Mouse (Mus musculus) intestine, embryonic 16.5 days (tissue): ENCODE results near the gene C1s1. TPM values are rescaled to one million over a fixed set of nuclear protein-coding genes. Genes with fewer than 3 reads are reported as not detected.

Experiments
- ATAC-seq: fragments of 200-750 bp; cut with Nextera tagmentation; 2 replicates; pipeline ENCODE4 v1.8.0; 2017; ENCODE audit warnings: moderate TSS enrichment, moderate library complexity
- H3K27ac ChIP-seq: fragments of 300-500 bp; sonication (generic); 2 replicates; pipeline ENCODE4 v1.5.1; 2014; ENCODE audit warnings: mild to moderate bottlenecking, low read length
- H3K27me3 ChIP-seq: fragments of 300-500 bp; sonication (generic); replicated peaks from 2 replicates; pipeline ENCODE4 v1.6.1; 2014; ENCODE audit warnings: low read length, control low read depth, mixed read lengths; ENCODE audit not compliant: control insufficient read depth, insufficient read depth
- H3K36me3 ChIP-seq: fragments of 300-500 bp; sonication (generic); 2 replicates; pipeline ENCODE4 v1.6.1; 2014; ENCODE audit warnings: low read length, control low read depth; ENCODE audit not compliant: control insufficient read depth, insufficient read depth
- H3K4me1 ChIP-seq: fragments of 300-500 bp; sonication (generic); 2 replicates; pipeline ENCODE4 v1.6.1; 2014; ENCODE audit warnings: low read length, control low read depth, mixed read lengths; ENCODE audit not compliant: control insufficient read depth, insufficient read depth
- H3K4me2 ChIP-seq: fragments of 300-500 bp; sonication (generic); 2 replicates; pipeline ENCODE4 v1.6.1; 2014; ENCODE audit warnings: low read depth, low read length, control low read depth
- H3K4me3 ChIP-seq: fragments of 300-500 bp; sonication (generic); 2 replicates; pipeline ENCODE4 v1.5.1; 2014; ENCODE audit warnings: mild to moderate bottlenecking, low read length
- H3K9ac ChIP-seq: fragments of 300-500 bp; sonication (generic); 2 replicates; pipeline ENCODE4 v1.6.1; 2014; ENCODE audit warnings: low read depth, low read length
- H3K9me3 ChIP-seq: fragments of 300-500 bp; sonication (generic); 2 replicates; pipeline ENCODE4 v1.6.1; 2016; ENCODE audit warnings: low read length, control low read depth; ENCODE audit not compliant: control insufficient read depth
- WGBS: fragments of 180-500 bp; shearing (Covaris S2); extraction: QIAGEN DNeasy Blood & Tissue Kit; methylation state at CpG from one replicate; pipeline ENCODE4 v1.1.7; 2014; 5-methylcytosine and 5-hydroxymethylcytosine counted together
- polyA plus RNA-seq: library from polyadenylated mRNA; unstranded; fragments of >200 nt; fragmentation: Nextera tagmentation; extraction: Ambion mirVana; gene quantifications from 2 replicates; pipeline ENCODE4 v1.2.1, GENCODE M21; 2015

The C1s1 gene
- polyA plus RNA-seq, 1 experiment from 2014 or later, result 6.3 TPM

GRCm38 (mm10) chr6:124501473-124501872 lies 40.7 kb downstream of the C1s1 start:
- Histone ChIP-seq H3K36me3 (no peaks in the 10 kb centered on the region), H3K27me3 (no peaks in the 10 kb centered on the region), H3K4me2 (no peak overlapping the region), H3K27ac (no peak overlapping the region), H3K9me3 (no peaks in the 10 kb centered on the region), H3K4me1 (no peaks in the 10 kb centered on the region), H3K9ac (no peak overlapping the region), H3K4me3 (no peak overlapping the region)
- whole genome bisulfite sequencing, result 79% methylated on average over 4 of the region's 4 CpGs
- ATAC-seq, result no peak

- H3K27me3 ChIP-seq, result no peaks in the 10 kb centered on the region
- H3K4me3 ChIP-seq, result no peak overlapping the region
- ATAC-seq, result peak; percentile 63
- no peak overlapping the region for H3K27ac ChIP-seq
- WGBS, result 36% methylated on average over 10 of the region's 10 CpGs
- H3K4me2 ChIP-seq, result no peak overlapping the region
- no peak overlapping the region for H3K9ac ChIP-seq
- H3K9me3 ChIP-seq, result no peaks in the 10 kb centered on the region
- no peaks in the 10 kb centered on the region for H3K4me1 ChIP-seq
- no peaks in the 10 kb centered on the region for H3K36me3 ChIP-seq
These were observed 42.1 kb downstream of the C1s1 start for GRCm38 (mm10) chr6:124499914-124500566.

GRCm38 (mm10) chr6:124496054-124496453 lies 46.1 kb downstream of the C1s1 start:
- WGBS, result 89% methylated on average over 5 of the region's 5 CpGs
- ATAC-seq, result no peak
- no peak overlapping the region for H3K27ac ChIP-seq

DNA sequence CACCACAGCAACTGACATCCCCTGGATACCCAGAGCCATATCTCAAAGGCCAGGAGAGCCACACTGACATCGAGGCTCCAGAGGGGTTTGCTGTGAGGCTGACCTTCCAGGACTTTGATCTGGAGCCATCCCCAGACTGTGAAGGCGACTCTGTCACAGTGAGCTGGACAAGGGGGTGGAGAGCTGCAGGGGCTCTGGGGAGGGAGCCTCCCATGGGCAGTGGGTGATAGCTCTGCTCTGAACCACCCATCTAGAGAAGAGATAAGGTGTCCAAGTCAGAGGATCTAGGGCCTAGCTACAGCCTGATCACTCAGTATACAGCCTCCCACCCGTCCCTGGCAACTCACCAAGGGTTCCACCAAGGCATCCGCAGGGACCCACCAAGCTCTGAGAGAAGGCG lies 48.3 kb downstream of the C1s1 start:
- Histone ChIP-seq H3K4me3 (no peak overlapping the region), H3K36me3 (no peaks in the 10 kb centered on the region), H3K9me3 (no peaks in the 10 kb centered on the region; the same call in 1 of the 2 replicates), H3K9ac (peak overlapping the region; percentile 17; the same call in 1 of the 2 replicates), H3K4me1 (peaks cover 10% of the 10 kb centered on the region), H3K27me3 (no peaks in the 10 kb centered on the region), H3K27ac (peak overlapping the region; percentile 60; the same call in 1 of the 2 replicates), H3K4me2 (no peak overlapping the region)
- WGBS, result 76% methylated on average over 5 of the region's 5 CpGs
- ATAC-seq, result peak; percentile 29

More at GRCm38 (mm10) chr6:124496054-124496453, 46.1 kb downstream of the C1s1 start:
- no peak overlapping the region for H3K4me2 ChIP-seq
- H3K27me3 ChIP-seq, result no peaks in the 10 kb centered on the region
- H3K36me3 ChIP-seq, result no peaks in the 10 kb centered on the region
- H3K9me3 ChIP-seq, result no peaks in the 10 kb centered on the region; the same call in 1 of the 2 replicates
- H3K4me3 ChIP-seq, result no peak overlapping the region
- no peak overlapping the region for H3K9ac ChIP-seq
- peaks cover 10% of the 10 kb centered on the region for H3K4me1 ChIP-seq

GRCm38 (mm10) chr6:124492842-124493561 lies 49.2 kb downstream of the C1s1 start, which contains the start of gene C1rl:
Gene C1rl (plus strand): TSS chr6:124493113.
- Histone ChIP-seq H3K27ac (peak within 1 kb of the TSS; percentile 60), H3K36me3 (no peaks in the 10 kb centered on the region), H3K9me3 (no peaks in the 10 kb centered on the region; the same call in 1 of the 2 replicates), H3K4me2 (no peak within 1 kb of the TSS; the same call in 1 of the 2 replicates), H3K9ac (peak within 1 kb of the TSS; percentile 17; the same call in 1 of the 2 replicates), H3K27me3 (no peaks in the 10 kb centered on the region), H3K4me1 (peaks cover 10% of the 10 kb centered on the region), H3K4me3 (no peak within 1 kb of the TSS)
- ATAC-seq, result peak; percentile 96
- WGBS, result 35% methylated on average over 4 of the region's 4 CpGs

GRCm38 (mm10) chr6:124491427-124491826 lies 50.7 kb downstream of the C1s1 start:
- peaks cover 10% of the 10 kb centered on the region for H3K4me1 ChIP-seq
- H3K36me3 ChIP-seq, result no peaks in the 10 kb centered on the region
- no peak overlapping the region for H3K4me3 ChIP-seq
- no peaks in the 10 kb centered on the region; the same call in 1 of the 2 replicates for H3K9me3 ChIP-seq
- H3K9ac ChIP-seq, result no peak overlapping the region
- ATAC-seq, result no peak
- no peak overlapping the region for H3K27ac ChIP-seq
- no peak overlapping the region for H3K4me2 ChIP-seq
- WGBS, result 84% methylated on average over 6 of the region's 6 CpGs
- no peaks in the 10 kb centered on the region for H3K27me3 ChIP-seq

DNA sequence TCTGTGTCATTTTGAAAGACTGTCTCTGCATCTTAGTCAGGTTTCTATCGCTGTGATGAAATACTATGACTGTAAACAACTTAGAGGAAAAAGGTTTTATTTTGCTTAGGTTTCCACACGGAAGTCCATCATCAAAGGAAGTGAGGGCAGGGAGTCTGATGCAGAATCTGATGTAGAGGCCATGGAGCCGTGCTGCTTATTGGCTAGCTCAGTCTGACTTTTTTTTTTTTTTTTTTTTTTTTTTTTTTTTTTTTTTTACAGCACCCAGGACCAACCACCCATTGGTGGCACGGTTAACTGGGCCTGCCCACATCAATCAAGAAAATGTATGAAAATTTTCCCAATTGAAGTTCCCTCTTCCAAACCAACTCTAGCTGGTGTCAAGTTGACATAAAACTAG lies 53.2 kb downstream of the C1s1 start:
- no peak overlapping the region for H3K4me2 ChIP-seq
- WGBS, result 81% methylated on average over 4 of the region's 4 CpGs
- no peak for ATAC-seq
- no peak overlapping the region for H3K27ac ChIP-seq
- H3K9ac ChIP-seq, result no peak overlapping the region
- no peaks in the 10 kb centered on the region; the same call in 1 of the 2 replicates for H3K9me3 ChIP-seq
- no peaks in the 10 kb centered on the region for H3K27me3 ChIP-seq
- H3K36me3 ChIP-seq, result no peaks in the 10 kb centered on the region
- H3K4me1 ChIP-seq, result peaks cover 9% of the 10 kb centered on the region
- no peak overlapping the region for H3K4me3 ChIP-seq

GRCm38 (mm10) chr6:124487509-124487908 lies 54.6 kb downstream of the C1s1 start:
- Histone ChIP-seq H3K4me1 (peaks cover under 1% of the 10 kb centered on the region), H3K9me3 (no peaks in the 10 kb centered on the region), H3K9ac (no peak overlapping the region), H3K4me3 (no peak overlapping the region), H3K4me2 (no peak overlapping the region), H3K27ac (peak overlapping the region; percentile 15; the same call in 1 of the 2 replicates), H3K27me3 (no peaks in the 10 kb centered on the region), H3K36me3 (no peaks in the 10 kb centered on the region)
- ATAC-seq, result peak; percentile 37
- 28% methylated on average over 2 of the region's 2 CpGs for WGBS

- H3K27me3 ChIP-seq, result no peaks in the 10 kb centered on the region
- H3K4me3 ChIP-seq, result no peak overlapping the region
- no peaks in the 10 kb centered on the region for H3K4me1 ChIP-seq
- H3K4me2 ChIP-seq, result peak overlapping the region; percentile 32
- H3K9me3 ChIP-seq, result no peaks in the 10 kb centered on the region
- WGBS, result 38% methylated on average over 21 of the region's 21 CpGs
- no peaks in the 10 kb centered on the region for H3K36me3 ChIP-seq
- ATAC-seq, result peak; percentile 8; the same call in 1 of the 2 replicates
- H3K27ac ChIP-seq, result no peak overlapping the region
- no peak overlapping the region for H3K9ac ChIP-seq
These were observed 56.6 kb downstream of the C1s1 start for GRCm38 (mm10) chr6:124485414-124486144.
